Mouse (Mus musculus): ENCODE data around the gene Eps8l1. TPM values are rescaled to one million over a fixed set of nuclear protein-coding genes. Genes with fewer than 3 reads are reported as not detected.
"Not testable (repeated sequence)": the region's sequence is repeated elsewhere in the genome, so short reads cannot be mapped to it uniquely, and the experiment has no call there.

The Eps8l1 gene
- total RNA-seq (2021) = 1 to 10 TPM; 5.3 to 5.4 TPM
- long read RNA-seq, experiment 1, partial matches to known transcripts = 2 of 2 reads
- long read RNA-seq, experiment 1, other reads (novel, unspliced or antisense) = 0 of 2 reads
- long read RNA-seq, experiment 2, partial matches to known transcripts = 2 of 7 reads
- long read RNA-seq, experiment 2, other reads (novel, unspliced or antisense) = 3 of 7 reads

GRCm38 (mm10) chr7:4460576-4461434 lies at the start of gene Eps8l1:
Gene Eps8l1, plus strand, starts transcription at chr7:4460674.
- no peak for TF ChIP-seq CTCF (IDR thresholded peaks at IDR 0.05)
- DNase-seq (ENCODE audit: extremely low spot score in 1 of 2, low spot score in 2 of 2) = no peak
- Histone ChIP-seq H3K27ac (no peak within 1 kb of the TSS; the same call in 1 of the 2 replicates), H3K4me3 (peak within 1 kb of the TSS; percentile 26; the same call in 1 of the 2 replicates)
- intact Hi-C loops (cut with DNase I) = no loop called here

- H3K4me3 ChIP-seq; intact Hi-C loops (cut with DNase I); DNase-seq (ENCODE audit: extremely low spot score in 1 of 2, low spot score in 2 of 2); H3K27ac ChIP-seq: not testable (repeated sequence)
These were observed 48.1 kb upstream of the Eps8l1 start for GRCm38 (mm10) chr7:4412406-4412805.

GRCm38 (mm10) chr7:4419681-4420080 lies 40.8 kb upstream of the Eps8l1 start:
- Histone ChIP-seq H3K4me3 (no peak overlapping the region), H3K27ac (no peak overlapping the region)
- intact Hi-C loops (cut with DNase I) = loop anchor here (10.0 kb wide), 2 partner anchors 285 to 395 kb away; partner anchors contain the start of gene Leng8
- DNase-seq (ENCODE audit: extremely low spot score in 1 of 2, low spot score in 2 of 2) = no peak
- TF ChIP-seq CTCF (IDR thresholded peaks at IDR 0.05) = no peak

- no peak for DNase-seq (ENCODE audit: extremely low spot score in 1 of 2, low spot score in 2 of 2)
- H3K4me3 ChIP-seq = no peak overlapping the region
- intact Hi-C loops (cut with DNase I) = loop anchor here (10.0 kb wide), 2 partner anchors 285 to 395 kb away; partner anchors contain the start of gene Leng8
- TF ChIP-seq CTCF (IDR thresholded peaks at IDR 0.05) = no peak
- H3K27ac ChIP-seq = no peak overlapping the region
These were observed 40.2 kb upstream of the Eps8l1 start for GRCm38 (mm10) chr7:4420230-4420629.

- TF ChIP-seq CTCF (IDR thresholded peaks at IDR 0.05) = no peak; the same call in none of the 2 replicates
- intact Hi-C loops (cut with DNase I) = loop anchor here (2.0 to 10.0 kb wide), 4 partner anchors 277 to 750 kb away; partner anchors contain the start of genes Leng8, Leng9 and Tmc4
- no peak overlapping the region for H3K4me3 ChIP-seq
- no peak overlapping the region for H3K27ac ChIP-seq
- DNase-seq (ENCODE audit: extremely low spot score in 1 of 2, low spot score in 2 of 2) = peak; percentile 85 to 87
These were observed 33.1 kb upstream of the Eps8l1 start for GRCm38 (mm10) chr7:4427161-4427912.

GRCm38 (mm10) chr7:4430246-4430844 lies 30.1 kb upstream of the Eps8l1 start:
- intact Hi-C loops (cut with DNase I) = loop anchor here (2.0 to 5.0 kb wide), 2 partner anchors 40 to 92 kb away; partner anchors contain the start of gene Tnni3
- Histone ChIP-seq H3K4me3 (no peak overlapping the region), H3K27ac (no peak overlapping the region)
- no peak for DNase-seq (ENCODE audit: extremely low spot score in 1 of 2, low spot score in 2 of 2)
- no peak for TF ChIP-seq CTCF (IDR thresholded peaks at IDR 0.05)

- intact Hi-C loops (cut with DNase I) = loop anchor here (2.0 to 5.0 kb wide), 2 partner anchors 39 to 91 kb away; partner anchors contain the start of gene Tnni3
- H3K4me3 ChIP-seq = no peak overlapping the region
- H3K27ac ChIP-seq = no peak overlapping the region
- TF ChIP-seq CTCF (IDR thresholded peaks at IDR 0.05) = peak; percentile 72
- DNase-seq (ENCODE audit: extremely low spot score in 1 of 2, low spot score in 2 of 2) = peak; percentile 38 to 58
These were observed 28.9 kb upstream of the Eps8l1 start for GRCm38 (mm10) chr7:4431548-4431947.

- Histone ChIP-seq H3K4me3 (no peak overlapping the region), H3K27ac (no peak overlapping the region)
- TF ChIP-seq CTCF (IDR thresholded peaks at IDR 0.05) = no peak
- intact Hi-C loops (cut with DNase I) = loop anchor here (5.0 kb wide), 1 partner anchor 90 kb away; the partner anchor contains the start of gene Tnni3
- DNase-seq (ENCODE audit: extremely low spot score in 1 of 2, low spot score in 2 of 2) = no peak
These were observed 28.4 kb upstream of the Eps8l1 start for GRCm38 (mm10) chr7:4432026-4432425.

- no peak for TF ChIP-seq CTCF (IDR thresholded peaks at IDR 0.05)
- Histone ChIP-seq H3K27ac (no peak overlapping the region), H3K4me3 (no peak overlapping the region)
- intact Hi-C loops (cut with DNase I) = no loop called here
- DNase-seq (ENCODE audit: extremely low spot score in 1 of 2, low spot score in 2 of 2) = no peak
These were observed 22.8 kb upstream of the Eps8l1 start for GRCm38 (mm10) chr7:4437721-4438120.

GRCm38 (mm10) chr7:4440549-4440948 lies 19.9 kb upstream of the Eps8l1 start:
- intact Hi-C loops (cut with DNase I) = no loop called here
- Histone ChIP-seq H3K4me3 (no peak overlapping the region), H3K27ac (no peak overlapping the region)
- no peak for DNase-seq (ENCODE audit: extremely low spot score in 1 of 2, low spot score in 2 of 2)
- no peak for TF ChIP-seq CTCF (IDR thresholded peaks at IDR 0.05)

GRCm38 (mm10) chr7:4445216-4445791 lies 15.2 kb upstream of the Eps8l1 start, which contains the start of gene Rdh13:
Gene Rdh13, minus strand, starts transcription at chr7:4445649.
- peak; percentile 84 to 85 for DNase-seq (ENCODE audit: extremely low spot score in 1 of 2, low spot score in 2 of 2)
- intact Hi-C loops (cut with DNase I) = no loop called here
- peak within 1 kb of the TSS; percentile 90 for H3K4me3 ChIP-seq
- TF ChIP-seq CTCF (IDR thresholded peaks at IDR 0.05) = no peak; the same call in 1 of the 2 replicates
- H3K27ac ChIP-seq = peak within 1 kb of the TSS; percentile 93

All from left cerebral cortex, adult 2 months (tissue).